Mouse (Mus musculus) cerebellum, postnatal 25 days (tissue): Measurements from ENCODE around the gene Dnm3.
A peak's percentile ranks its signal among the peaks of the same experiment; 100 is the strongest.

Experiments
- DNase-seq, 2 experiments: peaks; one replicate each; pipeline ENCODE4 v3.0.0; 2021; ENCODE audit warnings: mixed read lengths in 2 of 2

Gene Dnm3

DNA sequence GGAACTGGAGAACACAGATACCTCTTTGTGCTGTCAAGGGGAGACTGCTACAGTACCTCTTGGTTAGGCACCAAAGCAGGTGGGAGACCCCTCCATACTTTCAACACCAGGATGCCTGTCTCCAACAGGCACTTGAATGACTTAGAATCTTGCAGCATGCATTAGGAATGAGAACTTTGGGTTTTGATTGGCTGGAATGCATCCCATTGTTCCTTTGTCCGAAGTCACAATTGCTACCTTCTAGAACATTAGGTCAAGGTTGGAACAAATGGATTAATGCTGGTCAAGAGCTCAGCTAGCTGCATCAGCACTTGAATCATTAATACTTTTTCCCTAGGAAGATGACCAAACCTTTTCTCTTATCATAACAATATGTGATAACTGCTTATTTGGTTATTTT is 498.3 kb downstream of the Dnm3 start, which contains the start of gene 4930558K02Rik:
4930558K02Rik (minus strand) TSS at position 101 of the 400 bp plus-strand sequence.
- DNase-seq = no peak

DNA sequence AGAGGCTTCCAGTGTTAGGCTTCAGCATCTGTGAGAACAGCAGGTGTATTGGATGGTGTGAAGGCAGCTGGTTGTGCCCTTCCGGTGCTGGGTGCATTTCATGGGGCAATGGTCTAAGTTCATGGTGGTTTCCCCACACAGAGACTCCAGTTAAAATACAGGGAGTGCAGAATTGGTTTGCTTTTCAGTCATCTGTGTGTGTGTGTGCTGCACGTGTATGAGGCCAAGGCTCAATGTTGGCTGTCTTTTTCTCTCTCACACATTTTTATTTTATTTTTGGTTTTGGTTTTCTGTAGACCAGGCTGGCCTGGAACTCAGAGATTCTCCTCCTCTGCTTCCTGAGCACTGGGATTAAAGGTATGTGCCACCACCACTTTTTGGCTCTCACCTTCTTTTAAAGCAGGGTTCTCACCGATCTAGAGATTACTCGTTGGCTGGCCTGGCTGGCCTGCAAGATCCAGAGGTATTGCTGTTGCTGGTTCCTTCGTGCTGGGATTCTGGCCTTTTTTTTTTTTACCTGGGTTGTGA is 499.6 kb downstream of the Dnm3 start:
- DNase-seq = no peak

DNA sequence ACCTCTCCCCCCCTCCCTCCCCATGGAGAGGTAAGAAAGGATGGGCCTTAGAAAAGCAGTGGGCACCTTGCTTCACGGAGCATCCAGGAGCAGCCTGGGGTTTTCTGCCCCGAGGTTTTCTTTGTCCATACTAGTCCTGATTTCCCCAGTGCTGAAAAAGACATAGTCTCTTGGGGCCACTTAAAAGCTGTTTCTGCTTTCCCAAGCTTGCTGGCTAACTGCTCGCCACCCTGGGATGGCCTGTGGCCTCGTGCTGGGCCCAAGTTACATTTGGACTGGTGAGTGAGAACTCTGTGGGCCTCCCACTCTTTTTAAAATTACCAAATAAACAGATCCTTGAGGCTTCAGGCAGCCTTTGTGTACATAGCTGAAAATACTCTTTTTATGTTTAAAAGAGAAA is 500.5 kb downstream of the Dnm3 start:
- DNase-seq = no peak

DNA sequence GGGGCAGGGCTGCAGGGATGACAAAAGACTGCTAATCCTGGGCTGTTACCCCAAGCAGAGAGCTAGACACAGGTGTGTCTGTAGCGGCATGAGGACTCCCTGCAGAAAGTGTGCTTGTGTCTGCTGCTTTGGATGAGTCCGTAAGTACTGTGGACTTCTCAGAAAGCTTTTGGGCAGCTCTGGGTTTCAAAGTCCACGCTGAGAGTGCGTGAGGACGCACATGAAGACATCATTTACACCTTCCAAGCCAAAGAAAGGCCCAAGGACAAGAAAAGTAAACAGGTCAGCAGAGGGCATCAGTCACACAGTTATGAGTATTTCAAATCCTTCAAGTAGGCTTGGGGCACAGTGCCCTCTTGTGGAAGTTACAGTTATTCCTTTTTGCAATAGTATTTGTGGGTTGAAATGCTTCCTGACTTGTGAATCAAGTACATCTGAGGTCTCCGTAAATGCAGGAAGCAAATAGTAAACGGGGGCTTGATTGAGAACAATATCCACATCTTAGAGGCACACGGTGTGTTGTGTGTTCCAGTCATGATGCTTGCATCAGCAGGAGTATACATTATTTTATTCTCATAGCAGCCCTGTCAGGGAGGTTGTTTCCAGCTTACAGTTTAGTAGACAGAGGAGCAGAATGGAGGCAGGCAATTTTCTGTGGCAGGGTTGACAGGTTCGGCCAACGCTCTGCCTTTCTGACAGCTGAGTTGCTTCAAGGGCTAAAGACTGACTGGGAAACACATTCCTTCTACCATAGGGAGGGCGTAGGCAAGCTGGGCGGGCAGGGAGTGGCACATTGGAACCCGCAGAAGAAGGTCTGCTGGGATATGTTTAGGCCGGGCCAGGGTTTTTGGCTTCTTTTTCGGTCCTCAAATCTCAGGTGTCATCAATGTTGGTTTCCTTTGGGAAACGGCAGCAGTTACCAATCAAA is 501.3 kb downstream of the Dnm3 start:
- peak; percentile 65 to 82 for DNase-seq

DNA sequence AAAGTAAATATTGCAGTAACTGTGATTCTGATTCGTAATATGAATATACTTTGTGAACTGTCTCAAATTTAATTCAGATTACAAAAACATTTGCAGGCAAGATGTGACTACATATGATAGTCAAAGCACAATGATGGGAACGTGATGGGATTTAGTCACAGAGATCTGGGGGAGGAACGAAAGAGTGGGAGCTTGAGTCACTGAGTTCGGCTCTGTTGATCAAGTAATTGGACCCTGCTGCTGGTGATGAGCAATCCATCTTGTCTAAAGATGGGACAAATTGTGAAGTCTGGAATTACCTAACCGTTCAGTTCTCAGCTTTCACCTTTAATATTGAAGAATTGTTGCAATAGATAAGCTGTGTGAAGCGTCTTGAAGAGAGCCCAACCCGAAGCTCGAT is 505.6 kb downstream of the Dnm3 start:
- no peak for DNase-seq

DNA sequence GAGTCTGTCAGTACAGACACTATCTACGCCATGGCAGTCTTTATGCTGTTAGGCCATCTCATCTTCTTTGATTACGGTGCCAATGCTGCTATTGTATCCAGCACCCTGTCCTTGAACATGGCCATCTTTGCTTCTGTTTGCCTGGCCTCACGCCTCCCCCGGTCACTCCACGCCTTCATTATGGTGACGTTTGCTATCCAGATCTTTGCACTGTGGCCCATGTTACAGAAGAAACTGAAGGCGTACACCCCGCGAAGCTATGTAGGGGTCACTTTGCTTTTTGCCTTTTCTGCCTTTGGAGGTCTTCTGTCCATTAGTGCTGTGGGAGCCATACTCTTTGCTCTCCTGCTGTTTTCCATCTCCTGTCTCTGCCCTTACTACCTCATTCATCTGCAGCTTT is 507.0 kb downstream of the Dnm3 start:
- DNase-seq = no peak

DNA sequence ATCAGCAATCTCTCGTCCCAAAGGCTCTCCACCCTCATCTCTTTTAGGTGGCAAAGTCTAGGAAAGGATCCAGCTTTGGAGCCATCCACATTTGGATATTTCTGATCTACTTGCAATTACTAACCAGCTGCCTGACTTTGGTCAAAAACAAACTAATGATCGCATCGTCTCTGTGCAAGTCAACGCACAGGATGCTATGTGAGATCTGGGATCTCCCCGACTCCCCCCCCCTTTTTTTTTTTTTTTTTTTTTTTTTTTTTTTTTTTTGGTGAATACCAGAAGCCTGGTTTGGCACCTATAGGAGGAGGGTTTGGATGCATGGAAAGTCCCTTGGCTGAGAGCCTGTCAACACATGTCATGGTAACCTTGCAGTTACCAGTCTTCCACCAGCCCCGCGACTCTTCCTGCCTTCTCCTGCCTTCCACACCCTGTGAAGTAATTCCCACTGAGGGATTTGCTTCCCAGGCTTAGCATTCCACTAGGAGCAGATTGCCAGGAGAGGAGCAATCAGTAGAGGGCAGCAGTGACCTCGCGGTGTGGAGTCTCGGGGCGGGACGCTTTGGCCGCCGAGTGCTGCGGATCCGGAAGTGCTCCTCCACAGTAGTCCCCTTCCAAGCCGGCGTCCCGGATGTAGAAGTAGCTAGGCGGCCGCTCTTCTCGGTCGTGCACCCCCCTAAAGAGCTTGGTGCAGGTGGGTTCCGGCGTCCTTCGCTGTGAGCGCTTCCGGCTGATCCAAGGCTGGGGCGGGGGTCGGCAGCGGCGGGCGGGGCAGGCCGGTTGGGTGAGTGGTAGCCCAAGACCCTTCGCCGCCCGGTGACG is 509.0 kb downstream of the Dnm3 start, which contains the start of gene Pigc:
Pigc (plus strand) TSS at position 598 of the 819 bp plus-strand sequence.
- DNase-seq = peak; percentile 93 to 96

DNA sequence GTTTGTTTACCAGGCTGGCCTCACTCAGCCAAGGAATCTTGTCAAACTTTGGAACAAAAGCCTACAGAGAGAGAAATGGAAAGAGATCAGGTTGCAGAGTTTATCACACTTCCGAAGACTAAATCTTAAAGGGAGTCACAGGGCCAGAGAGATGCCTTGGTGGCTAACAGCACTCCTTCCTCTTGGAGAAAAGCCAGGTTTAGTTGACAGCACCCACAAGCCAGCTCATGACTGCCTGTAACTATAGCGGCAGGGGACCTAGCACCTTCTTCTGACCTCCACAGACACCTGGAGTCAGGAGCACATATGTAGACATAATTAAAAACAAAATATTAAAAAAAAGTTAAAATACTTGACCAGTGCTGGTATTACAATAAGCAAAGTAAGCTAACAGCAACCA is 509.9 kb downstream of the Dnm3 start:
- DNase-seq = no peak

DNA sequence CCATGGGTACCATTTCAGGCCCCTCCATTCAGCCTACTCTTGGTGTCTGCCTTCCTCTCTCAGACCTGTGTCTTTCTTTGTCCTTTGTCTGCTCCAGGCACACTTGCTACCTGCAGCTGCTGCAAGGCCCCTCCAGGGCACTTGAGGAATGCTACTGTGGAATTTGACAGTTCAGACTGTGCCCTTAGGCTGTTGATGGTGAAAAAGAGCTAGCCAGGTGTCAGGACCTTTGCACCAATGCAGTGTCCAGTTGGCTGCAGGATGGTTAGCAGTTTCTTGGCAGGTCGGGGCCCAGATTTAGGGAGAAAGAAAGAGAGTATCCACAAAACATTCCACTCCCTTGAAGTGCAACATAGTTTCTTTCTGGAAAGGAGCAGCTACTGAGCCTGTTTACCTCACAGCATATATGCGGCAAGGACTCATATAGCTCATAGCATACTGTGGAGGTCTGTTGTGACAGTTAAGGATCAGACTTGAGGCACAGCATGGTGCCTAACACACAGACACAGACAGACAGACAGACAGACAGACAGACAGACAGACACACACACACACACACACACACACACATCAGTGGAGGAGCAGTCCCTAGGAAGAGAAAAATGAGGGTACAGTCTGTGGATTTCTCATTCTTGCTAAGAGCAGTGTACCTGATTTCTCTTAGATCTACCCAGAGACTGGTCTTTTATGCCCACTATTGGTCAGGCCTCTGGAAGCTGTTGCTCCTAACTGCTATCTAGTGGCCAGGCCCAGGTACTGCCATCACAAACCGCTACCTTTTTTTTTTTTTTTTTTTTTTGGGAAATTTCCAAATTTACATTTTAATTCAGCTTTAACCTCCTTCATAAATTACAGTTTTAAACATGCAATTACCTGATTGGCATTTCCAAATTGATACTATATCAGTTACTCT is 515.1 kb downstream of the Dnm3 start:
- peak in 1 of 2 experiments; percentile 51 for DNase-seq

DNA sequence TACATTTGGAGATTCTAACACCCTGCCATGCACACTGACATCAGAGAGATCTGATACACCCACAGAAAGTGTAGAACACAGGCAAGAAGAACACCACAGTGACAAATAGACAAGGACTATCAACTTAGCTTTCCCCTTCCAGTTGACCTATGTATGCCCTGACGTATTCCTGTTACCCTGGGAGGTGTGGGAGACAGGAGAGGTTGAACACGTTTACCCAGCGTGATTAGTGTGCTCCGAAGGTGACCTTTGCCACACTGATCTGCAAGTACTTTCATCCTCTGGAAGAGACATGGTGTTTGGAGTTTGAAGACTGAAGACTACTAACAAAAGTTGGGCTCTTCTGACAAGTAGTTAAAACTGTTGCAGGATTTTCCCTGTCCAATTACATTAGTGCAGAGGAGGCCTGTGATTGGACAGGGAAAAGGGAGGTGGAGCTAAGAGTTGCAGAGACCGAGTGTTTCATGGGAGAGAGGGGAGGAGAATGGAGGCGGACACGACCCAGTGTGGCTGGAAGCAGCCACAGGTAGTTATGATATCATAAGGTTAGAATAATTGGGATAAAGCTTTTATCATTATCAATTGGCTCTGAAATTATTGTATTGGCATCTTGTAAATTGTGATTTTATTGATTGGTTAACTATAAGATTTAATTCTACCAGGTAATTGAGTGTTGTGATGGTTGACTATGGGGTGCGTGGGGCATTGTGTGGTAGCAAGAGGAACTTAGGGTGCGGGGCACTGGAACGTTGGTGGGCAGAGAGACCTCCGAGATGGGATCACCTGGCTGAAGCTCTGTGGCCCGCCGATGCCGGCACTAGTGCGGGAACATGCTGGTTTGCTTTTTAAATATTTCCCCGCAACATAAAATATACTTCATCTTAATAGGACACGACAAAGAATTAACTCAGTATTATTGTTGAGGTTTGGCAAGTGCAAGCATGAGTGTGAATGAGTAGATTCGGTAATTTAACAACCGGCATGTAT is 519.6 kb downstream of the Dnm3 start:
- no peak for DNase-seq

DNA sequence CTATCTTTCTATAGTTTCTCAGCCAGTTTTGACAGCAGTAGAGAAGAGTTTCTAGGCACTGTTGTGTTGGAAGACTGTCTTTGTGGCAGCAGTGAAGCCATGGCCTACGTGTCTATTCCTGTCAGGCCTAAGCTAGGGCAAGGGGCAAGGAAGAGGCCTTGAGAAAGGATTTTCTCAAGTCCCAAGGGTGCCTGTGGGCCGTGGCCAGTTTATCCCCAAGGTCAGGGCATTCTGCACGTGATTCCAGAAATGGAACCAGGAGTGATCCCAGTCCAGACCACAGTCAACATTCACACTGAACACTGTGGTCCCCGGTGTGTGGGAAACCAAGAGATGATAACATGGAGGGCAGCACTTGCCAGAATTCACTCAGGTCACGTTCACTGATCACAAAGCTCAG is 522.0 kb downstream of the Dnm3 start:
- no peak for DNase-seq

DNA sequence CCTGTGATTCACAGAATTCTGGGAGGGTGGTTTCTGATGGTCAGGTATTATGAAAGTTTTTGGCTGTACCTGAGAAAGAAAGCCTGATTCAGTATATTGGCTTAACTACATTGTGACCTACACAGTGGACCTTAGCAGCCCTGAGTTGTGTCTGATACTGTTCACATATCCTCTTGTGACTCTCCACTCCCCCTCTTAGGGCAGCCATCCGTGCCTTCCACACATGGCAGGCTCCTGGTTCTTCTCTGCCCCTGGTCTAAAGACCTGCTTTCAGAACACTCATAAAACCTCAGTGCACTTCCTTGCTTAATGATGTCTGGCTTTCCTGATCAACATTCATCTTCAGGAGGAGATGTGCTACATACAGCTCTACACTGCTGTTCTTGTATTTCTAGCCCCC is 525.2 kb downstream of the Dnm3 start:
- no peak for DNase-seq

DNA sequence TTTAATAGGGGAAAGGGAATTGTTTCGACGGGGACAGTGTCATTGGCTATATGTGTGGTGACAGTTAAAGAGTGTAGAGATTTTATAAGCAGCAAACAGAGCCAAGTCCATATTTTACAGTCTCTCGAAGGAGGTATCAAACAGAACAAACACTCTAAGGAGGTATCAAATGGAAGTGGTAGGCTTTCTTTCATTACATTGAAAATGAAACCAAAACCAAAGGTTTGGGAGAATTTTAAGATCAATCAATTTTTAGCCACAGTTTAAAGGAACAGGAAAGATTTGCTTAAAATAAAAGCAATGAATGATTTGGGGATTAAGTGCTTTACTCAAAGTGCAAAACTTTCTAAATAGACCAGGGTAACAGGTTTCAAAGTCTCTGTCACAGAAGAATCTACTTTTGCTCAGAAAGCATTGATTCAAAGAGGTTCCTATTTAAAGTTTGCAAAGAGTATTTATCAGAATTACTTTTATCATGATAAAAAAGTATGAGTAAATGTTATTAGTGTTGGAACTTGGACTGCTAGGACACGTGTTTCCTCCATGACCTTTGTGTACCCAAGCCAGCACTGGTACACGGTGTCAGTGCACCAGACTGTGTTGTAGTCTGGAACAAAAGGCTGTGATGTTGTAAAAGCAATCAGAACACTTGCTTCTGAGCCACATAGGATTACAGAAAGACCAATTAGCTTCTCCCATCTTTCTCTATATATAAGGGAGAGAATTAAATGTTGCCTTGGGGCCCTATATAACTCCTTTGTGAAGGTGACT is 526.6 kb downstream of the Dnm3 start:
- DNase-seq = no peak

DNA sequence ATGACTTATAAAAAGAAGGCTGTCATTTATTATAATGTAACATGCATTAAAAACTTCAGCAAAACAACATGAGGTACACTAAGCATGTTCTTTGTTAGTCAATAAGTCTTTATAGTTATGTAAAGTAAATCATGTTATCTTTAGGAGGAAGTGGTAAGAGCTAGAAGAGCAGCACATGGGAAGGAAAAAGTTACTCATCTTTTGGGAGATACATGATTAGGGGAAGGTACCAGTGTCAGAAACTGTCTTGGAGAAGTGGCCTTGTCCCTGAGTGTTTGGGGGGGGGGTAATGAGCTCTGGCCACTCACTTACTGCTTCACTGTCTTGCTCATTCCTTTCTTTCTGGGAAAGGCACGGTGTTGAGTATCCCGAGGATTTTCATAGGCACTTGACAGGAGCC is 535.8 kb downstream of the Dnm3 start:
- DNase-seq = no peak
